Mouse (Mus musculus): ENCODE measurements around the gene Tmub2. TPM values are rescaled to one million over a fixed set of nuclear protein-coding genes. Genes with fewer than 3 reads are reported as not detected.

The Tmub2 gene
- 7.2 TPM for polyA plus RNA-seq (2014; fragmentation: Illumina TruSeq; extraction: RNeasy Lipid Tissue Mini Kit (QIAGEN cat#74804); ENCODE audit: low read depth, low replicate concordance)

GRCm38 (mm10) chr11:102284501-102285094 lies at the start of gene Tmub2:
Tmub2 (plus strand) TSS chr11:102284931.

GRCm38 (mm10) chr11:102248630-102249230 lies 36.0 kb upstream of the Tmub2 start, which contains the start of gene BC030867:
BC030867 (plus strand) TSS chr11:102248882.

DNA sequence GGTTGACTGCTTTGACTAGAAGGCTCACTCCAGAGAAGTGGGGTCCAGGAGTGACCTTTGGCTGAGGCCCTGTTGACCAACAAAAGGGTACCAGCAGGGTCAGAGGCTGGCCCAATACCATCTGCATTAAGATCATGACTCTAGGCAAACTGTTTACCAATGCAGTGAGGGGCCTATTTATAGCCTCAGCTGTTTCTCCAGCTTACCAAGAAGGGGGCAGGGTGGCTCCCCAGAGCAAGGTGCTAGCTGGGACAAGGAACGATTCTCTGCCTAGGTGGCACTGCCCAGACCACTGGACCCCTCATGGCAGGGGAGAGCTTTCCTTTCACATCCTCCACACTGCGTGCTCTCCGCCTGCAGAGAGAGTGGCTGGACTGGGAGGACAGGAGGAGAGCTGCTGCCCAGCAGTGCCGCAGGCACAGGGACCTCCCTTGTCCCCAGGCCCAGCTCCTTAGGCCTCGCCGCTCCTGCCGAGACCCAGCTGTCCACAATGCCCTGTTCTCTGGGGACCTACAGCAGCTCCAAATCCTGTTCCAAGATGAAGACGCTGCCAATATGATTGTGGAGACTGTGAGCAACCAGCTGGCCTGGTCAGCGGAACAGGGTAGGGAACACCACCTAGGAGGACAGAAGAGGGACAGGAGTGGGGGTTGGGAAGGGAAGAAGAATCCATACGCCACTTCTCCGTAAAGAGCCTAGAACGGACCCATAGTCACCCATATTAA lies 16.0 kb upstream of the Tmub2 start, which contains the start of gene Asb16:
TSS of gene Asb16 (plus strand) at position 224 of the 725 bp plus-strand sequence.

GRCm38 (mm10) chr11:102296491-102297472 lies 12.1 kb downstream of the Tmub2 start, which contains the start of gene Atxn7l3:
Atxn7l3 (minus strand) TSS chr11:102296631.

GRCm38 (mm10) chr11:102319410-102319792 lies 34.7 kb downstream of the Tmub2 start, which contains the start of gene Ubtf:
Ubtf (minus strand) TSS chr11:102319742.

Other genes with a start within 250 kb of the Tmub2 start
- gene Cd300lg, start 243.4 kb upstream of the Tmub2 start, polyA plus RNA-seq (2014; fragmentation: Illumina TruSeq; extraction: RNeasy Lipid Tissue Mini Kit (QIAGEN cat#74804); ENCODE audit: low read depth, low replicate concordance): 19.1 TPM
- gene Mpp2, start 196.4 kb upstream of the Tmub2 start, polyA plus RNA-seq (2014; fragmentation: Illumina TruSeq; extraction: RNeasy Lipid Tissue Mini Kit (QIAGEN cat#74804); ENCODE audit: low read depth, low replicate concordance): 0.49 TPM
- gene Ppy, start 183.6 kb upstream of the Tmub2 start, polyA plus RNA-seq (2014; fragmentation: Illumina TruSeq; extraction: RNeasy Lipid Tissue Mini Kit (QIAGEN cat#74804); ENCODE audit: low read depth, low replicate concordance): not detected
- gene Pyy, start 177.1 kb upstream of the Tmub2 start, polyA plus RNA-seq (2014; fragmentation: Illumina TruSeq; extraction: RNeasy Lipid Tissue Mini Kit (QIAGEN cat#74804); ENCODE audit: low read depth, low replicate concordance): not detected
- gene Nags, start 139.4 kb upstream of the Tmub2 start, polyA plus RNA-seq (2014; fragmentation: Illumina TruSeq; extraction: RNeasy Lipid Tissue Mini Kit (QIAGEN cat#74804); ENCODE audit: low read depth, low replicate concordance): not detected
- 2.8 TPM for gene Tmem101, start 128.5 kb upstream of the Tmub2 start, polyA plus RNA-seq (2014; fragmentation: Illumina TruSeq; extraction: RNeasy Lipid Tissue Mini Kit (QIAGEN cat#74804); ENCODE audit: low read depth, low replicate concordance)
- 31.2 TPM for gene Lsm12, start 99.6 kb upstream of the Tmub2 start, polyA plus RNA-seq (2014; fragmentation: Illumina TruSeq; extraction: RNeasy Lipid Tissue Mini Kit (QIAGEN cat#74804); ENCODE audit: low read depth, low replicate concordance)
- 0.93 TPM for gene G6pc3, start 95.3 kb upstream of the Tmub2 start, polyA plus RNA-seq (2014; fragmentation: Illumina TruSeq; extraction: RNeasy Lipid Tissue Mini Kit (QIAGEN cat#74804); ENCODE audit: low read depth, low replicate concordance)
- 0.44 TPM for gene Hdac5, start 54.8 kb upstream of the Tmub2 start, polyA plus RNA-seq (2014; fragmentation: Illumina TruSeq; extraction: RNeasy Lipid Tissue Mini Kit (QIAGEN cat#74804); ENCODE audit: low read depth, low replicate concordance)
- gene BC030867, start 36.0 kb upstream of the Tmub2 start, polyA plus RNA-seq (2014; fragmentation: Illumina TruSeq; extraction: RNeasy Lipid Tissue Mini Kit (QIAGEN cat#74804); ENCODE audit: low read depth, low replicate concordance): not detected
- not detected for gene Asb16, start 16.2 kb upstream of the Tmub2 start, polyA plus RNA-seq (2014; fragmentation: Illumina TruSeq; extraction: RNeasy Lipid Tissue Mini Kit (QIAGEN cat#74804); ENCODE audit: low read depth, low replicate concordance)
- gene Atxn7l3, start 11.7 kb downstream of the Tmub2 start, polyA plus RNA-seq (2014; fragmentation: Illumina TruSeq; extraction: RNeasy Lipid Tissue Mini Kit (QIAGEN cat#74804); ENCODE audit: low read depth, low replicate concordance): 4.4 TPM
- gene Ubtf, start 34.8 kb downstream of the Tmub2 start, polyA plus RNA-seq (2014; fragmentation: Illumina TruSeq; extraction: RNeasy Lipid Tissue Mini Kit (QIAGEN cat#74804); ENCODE audit: low read depth, low replicate concordance): 31.2 TPM
- 8.4 TPM for gene Slc4a1, start 81.3 kb downstream of the Tmub2 start, polyA plus RNA-seq (2014; fragmentation: Illumina TruSeq; extraction: RNeasy Lipid Tissue Mini Kit (QIAGEN cat#74804); ENCODE audit: low read depth, low replicate concordance)
- not detected for gene Rundc3a, start 108.5 kb downstream of the Tmub2 start, polyA plus RNA-seq (2014; fragmentation: Illumina TruSeq; extraction: RNeasy Lipid Tissue Mini Kit (QIAGEN cat#74804); ENCODE audit: low read depth, low replicate concordance)
- gene Slc25a39, start 123.0 kb downstream of the Tmub2 start, polyA plus RNA-seq (2014; fragmentation: Illumina TruSeq; extraction: RNeasy Lipid Tissue Mini Kit (QIAGEN cat#74804); ENCODE audit: low read depth, low replicate concordance): 21.5 TPM
- 8.7 TPM for gene Grn, start 145.4 kb downstream of the Tmub2 start, polyA plus RNA-seq (2014; fragmentation: Illumina TruSeq; extraction: RNeasy Lipid Tissue Mini Kit (QIAGEN cat#74804); ENCODE audit: low read depth, low replicate concordance)
- not detected for gene Fam171a2, start 162.8 kb downstream of the Tmub2 start, polyA plus RNA-seq (2014; fragmentation: Illumina TruSeq; extraction: RNeasy Lipid Tissue Mini Kit (QIAGEN cat#74804); ENCODE audit: low read depth, low replicate concordance)
- not detected for gene Itga2b, start 185.2 kb downstream of the Tmub2 start, polyA plus RNA-seq (2014; fragmentation: Illumina TruSeq; extraction: RNeasy Lipid Tissue Mini Kit (QIAGEN cat#74804); ENCODE audit: low read depth, low replicate concordance)

Data from kidney, adult 10 weeks (tissue).